Mouse (Mus musculus) forebrain, embryonic 16.5 days (tissue): Measurements from ENCODE around the gene Flt3. TPM values are rescaled to one million over a fixed set of nuclear protein-coding genes. Genes with fewer than 3 reads are reported as not detected.

Experiments
- ATAC-seq: fragments of 200-750 bp; cut with Nextera tagmentation; 2 replicates; pipeline ENCODE4 v1.8.0; 2017; ENCODE audit warnings: mild to moderate bottlenecking, moderate library complexity
- H3K27ac ChIP-seq: fragments of 300-500 bp; sonication (generic); 2 replicates; pipeline ENCODE4 v1.5.1; 2014; ENCODE audit warnings: low read length, control low read depth
- H3K27me3 ChIP-seq: fragments of 300-500 bp; sonication (generic); replicated peaks from 2 replicates; pipeline ENCODE4 v1.6.1; 2014; ENCODE audit warnings: low read length; ENCODE audit not compliant: control insufficient read depth, insufficient read depth
- H3K36me3 ChIP-seq: fragments of 300-500 bp; sonication (generic); 2 replicates; pipeline ENCODE4 v1.6.1; 2014; ENCODE audit not compliant: control insufficient read depth, insufficient read depth
- H3K4me1 ChIP-seq: fragments of 300-500 bp; sonication (generic); replicated peaks from 2 replicates; pipeline ENCODE4 v1.6.1; 2014; ENCODE audit warnings: low read length; ENCODE audit not compliant: control insufficient read depth, insufficient read depth
- H3K4me2 ChIP-seq: fragments of 300-500 bp; sonication (generic); 2 replicates; pipeline ENCODE4 v1.6.1; 2014; ENCODE audit warnings: mild to moderate bottlenecking, low read length, control low read depth
- H3K4me3 ChIP-seq: fragments of 300-500 bp; sonication (generic); replicated peaks from 2 replicates; pipeline ENCODE4 v1.5.1; 2014; ENCODE audit warnings: mild to moderate bottlenecking, low read length, control low read depth
- H3K9ac ChIP-seq: fragments of 300-500 bp; sonication (generic); replicated peaks from 2 replicates; pipeline ENCODE4 v1.6.1; 2014; ENCODE audit warnings: low read depth, low read length, control low read depth
- H3K9me3 ChIP-seq: fragments of 300-500 bp; sonication (generic); 2 replicates; pipeline ENCODE4 v1.6.1; 2016; ENCODE audit warnings: low read length; ENCODE audit not compliant: control insufficient read depth
- WGBS: fragments of 180-500 bp; shearing (Covaris S2); extraction: QIAGEN DNeasy Blood & Tissue Kit; methylation state at CpG from one replicate; pipeline ENCODE4 v1.1.7; 2014; 5-methylcytosine and 5-hydroxymethylcytosine counted together
- polyA plus RNA-seq: library from polyadenylated mRNA; unstranded; fragments of >200 nt; fragmentation: Nextera tagmentation; extraction: Ambion mirVana; gene quantifications from 2 replicates; pipeline ENCODE4 v1.2.1, GENCODE M21; 2015

The Flt3 gene
- polyA plus RNA-seq, 1 experiment from 2014 or later, result 0.18 TPM

- Histone ChIP-seq H3K27me3 (no peaks in the 10 kb centered on the region), H3K4me1 (peaks cover 51% of the 10 kb centered on the region), H3K9me3 (no peaks in the 10 kb centered on the region), H3K27ac (no peak overlapping the region), H3K4me3 (no peak overlapping the region), H3K9ac (no peak overlapping the region), H3K36me3 (no peaks in the 10 kb centered on the region), H3K4me2 (no peak overlapping the region)
- no peak for ATAC-seq
- 39% methylated on average over 5 of the region's 5 CpGs for WGBS
These were observed 36.2 kb upstream of the Flt3 start for GRCm38 (mm10) chr5:147436491-147436890.

GRCm38 (mm10) chr5:147435751-147436150, 35.5 kb upstream of the Flt3 start:
- H3K27ac ChIP-seq, result peak overlapping the region; percentile 33; the same call in 1 of the 2 replicates

DNA sequence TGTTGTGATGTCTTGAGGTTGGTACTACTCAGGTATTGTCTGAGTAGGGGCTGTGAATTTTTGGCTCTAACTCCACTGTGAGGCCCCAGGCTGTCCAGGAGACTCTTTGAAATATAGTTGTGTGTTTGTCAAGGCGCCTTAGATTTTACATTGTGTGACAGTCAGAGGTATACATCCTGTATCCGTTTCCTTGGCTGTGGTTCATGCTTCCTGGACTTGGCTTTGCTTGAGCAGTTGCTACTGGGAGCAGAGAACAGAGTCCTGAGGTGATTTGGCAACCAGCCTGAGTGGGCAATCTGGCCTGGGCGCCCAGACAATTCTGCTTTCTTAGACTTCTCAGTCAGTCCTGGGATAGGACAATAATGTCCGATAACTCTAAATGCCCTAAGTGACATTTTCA, 34.9 kb upstream of the Flt3 start:
- 41% methylated on average over 4 of the region's 4 CpGs for WGBS
- Histone ChIP-seq H3K36me3 (no peaks in the 10 kb centered on the region), H3K4me3 (no peak overlapping the region), H3K27me3 (no peaks in the 10 kb centered on the region), H3K4me1 (peaks cover 51% of the 10 kb centered on the region), H3K9ac (no peak overlapping the region), H3K4me2 (no peak overlapping the region), H3K27ac (no peak overlapping the region; the same call in 1 of the 2 replicates), H3K9me3 (no peaks in the 10 kb centered on the region)
- no peak for ATAC-seq

More at GRCm38 (mm10) chr5:147435751-147436150, 35.5 kb upstream of the Flt3 start:
- no peaks in the 10 kb centered on the region for H3K27me3 ChIP-seq
- no peak overlapping the region for H3K4me3 ChIP-seq
- no peak overlapping the region for H3K4me2 ChIP-seq
- H3K9me3 ChIP-seq, result no peaks in the 10 kb centered on the region
- peaks cover 51% of the 10 kb centered on the region for H3K4me1 ChIP-seq
- H3K9ac ChIP-seq, result no peak overlapping the region
- 71% methylated on average over 2 of the region's 2 CpGs for WGBS
- no peak for ATAC-seq
- H3K36me3 ChIP-seq, result no peaks in the 10 kb centered on the region

- ATAC-seq, result no peak
- H3K27ac ChIP-seq, result no peak overlapping the region
- H3K9me3 ChIP-seq, result no peaks in the 10 kb centered on the region
- H3K4me2 ChIP-seq, result no peak overlapping the region
- no peak overlapping the region for H3K9ac ChIP-seq
- H3K27me3 ChIP-seq, result no peaks in the 10 kb centered on the region
- WGBS, result 90% methylated on average over 8 of the region's 8 CpGs
- peaks cover 53% of the 10 kb centered on the region for H3K4me1 ChIP-seq
- no peaks in the 10 kb centered on the region for H3K36me3 ChIP-seq
- H3K4me3 ChIP-seq, result no peak overlapping the region
These were observed 32.6 kb upstream of the Flt3 start for GRCm38 (mm10) chr5:147432927-147433326.

DNA sequence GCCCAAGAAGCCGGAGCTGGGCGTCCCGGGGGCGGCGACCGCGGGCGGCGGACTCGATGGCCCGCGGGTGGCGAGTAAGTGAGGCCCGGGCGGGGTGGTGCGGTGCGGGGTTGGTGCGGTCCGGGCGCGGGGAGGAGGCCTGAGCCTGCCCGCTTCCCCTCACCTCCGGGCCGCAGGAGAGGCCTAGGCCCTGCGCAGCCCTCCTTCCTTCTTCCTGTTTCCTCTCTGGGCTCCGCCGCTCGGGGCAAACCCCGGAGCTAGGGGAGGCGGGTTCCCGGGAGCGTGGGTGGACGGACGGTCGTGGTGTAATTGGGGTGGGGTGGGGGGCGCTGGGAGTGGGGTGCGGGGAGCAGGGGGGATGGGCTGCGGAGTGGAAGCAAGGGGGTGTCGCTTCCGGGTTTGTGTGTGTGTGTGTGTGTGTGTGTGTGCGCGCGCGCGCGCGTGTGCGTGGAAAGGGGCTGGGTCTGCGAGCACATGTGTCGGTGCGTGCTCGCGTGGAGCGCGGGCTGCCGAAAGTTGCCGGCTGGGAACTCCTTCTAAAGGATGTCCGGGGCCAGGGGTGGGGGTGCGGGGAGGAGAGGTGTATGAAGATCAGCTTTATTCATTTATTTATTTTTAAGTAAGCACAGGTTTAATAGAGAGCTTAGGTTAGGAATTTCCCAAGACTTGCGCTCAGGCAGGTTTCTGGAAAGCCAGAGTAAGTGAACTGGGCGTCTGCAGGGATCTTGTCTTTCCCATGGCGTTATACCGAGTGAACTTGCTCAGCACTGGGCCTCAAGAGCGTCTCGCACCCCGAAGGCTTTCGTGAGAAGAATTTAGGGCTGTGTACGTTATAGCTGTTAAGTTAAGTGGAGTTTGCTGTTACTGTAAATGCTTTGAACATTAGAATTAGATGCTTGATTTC, 30.9 kb upstream of the Flt3 start:
- Histone ChIP-seq H3K4me3 (peak overlapping the region; percentile 70), H3K36me3 (no peaks in the 10 kb centered on the region), H3K27ac (peak overlapping the region; percentile 98), H3K4me1 (peaks cover 36% of the 10 kb centered on the region), H3K9me3 (no peaks in the 10 kb centered on the region), H3K4me2 (peak overlapping the region; percentile 96), H3K27me3 (no peaks in the 10 kb centered on the region), H3K9ac (peak overlapping the region; percentile 95)
- WGBS, result under 1% methylated on average over 47 of the region's 68 CpGs
- peak; percentile 62 for ATAC-seq

- WGBS, result 0% methylated on average over 47 of the region's 91 CpGs
- peak; percentile 87 for ATAC-seq
- H3K4me2 ChIP-seq, result peak overlapping the region; percentile 96
These were observed 30.2 kb upstream of the Flt3 start for GRCm38 (mm10) chr5:147430361-147430935.

DNA sequence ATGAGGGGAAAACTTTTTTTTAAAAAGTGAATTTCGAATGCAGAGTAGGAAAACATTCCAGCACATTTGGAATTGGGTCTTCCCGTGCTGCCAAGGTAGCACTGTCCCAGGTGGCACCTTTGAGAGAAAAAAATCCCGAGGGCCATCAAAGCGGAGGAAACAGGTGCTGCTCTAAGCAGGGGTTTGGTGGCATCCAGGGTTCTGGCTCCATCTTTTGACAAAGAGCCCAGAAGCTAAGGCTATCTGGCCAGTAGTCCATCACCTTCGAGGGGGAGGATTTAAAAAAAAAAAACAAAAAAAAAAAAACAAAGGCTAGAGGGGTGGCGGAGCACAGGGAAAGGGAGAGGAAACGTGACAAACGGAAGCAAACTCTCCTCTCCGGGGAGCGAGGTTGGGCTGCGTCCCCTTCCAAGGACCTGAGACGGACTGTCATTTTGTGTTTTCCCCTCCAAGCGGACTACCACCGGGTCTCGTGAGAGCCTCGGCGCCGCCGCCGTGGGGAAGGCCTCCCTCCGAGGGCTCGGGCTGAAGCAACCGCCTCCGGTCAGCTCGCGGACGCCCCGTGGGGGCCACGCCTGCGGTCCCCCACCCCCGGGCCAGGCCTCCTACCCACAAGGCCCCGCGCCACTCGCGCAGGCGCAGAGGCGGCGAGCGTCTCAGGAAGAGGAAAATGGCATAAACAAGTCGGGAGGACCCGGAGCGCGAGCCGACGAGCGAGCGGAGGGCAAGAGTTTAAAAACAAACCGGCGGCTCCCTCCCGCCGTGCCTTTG, 29.4 kb upstream of the Flt3 start, which contains the start of gene Pan3:
Pan3 (plus strand) TSS at position 627 of the 771 bp plus-strand sequence.
- Histone ChIP-seq H3K4me3 (peak within 1 kb of the TSS; percentile 70), H3K9me3 (no peaks in the 10 kb centered on the region), H3K27ac (peak within 1 kb of the TSS; percentile 98), H3K27me3 (no peaks in the 10 kb centered on the region), H3K9ac (peak within 1 kb of the TSS; percentile 95), H3K36me3 (no peaks in the 10 kb centered on the region), H3K4me2 (peak within 1 kb of the TSS; percentile 96), H3K4me1 (peaks cover 24% of the 10 kb centered on the region)
- WGBS, result 0% methylated on average over 51 of the region's 51 CpGs
- peak; percentile 86 for ATAC-seq

More at GRCm38 (mm10) chr5:147430361-147430935, 30.2 kb upstream of the Flt3 start:
- Histone ChIP-seq H3K36me3 (no peaks in the 10 kb centered on the region), H3K4me3 (peak overlapping the region; percentile 70), H3K4me1 (peaks cover 31% of the 10 kb centered on the region), H3K27me3 (no peaks in the 10 kb centered on the region), H3K9ac (peak overlapping the region; percentile 95), H3K27ac (peak overlapping the region; percentile 98), H3K9me3 (no peaks in the 10 kb centered on the region)

DNA sequence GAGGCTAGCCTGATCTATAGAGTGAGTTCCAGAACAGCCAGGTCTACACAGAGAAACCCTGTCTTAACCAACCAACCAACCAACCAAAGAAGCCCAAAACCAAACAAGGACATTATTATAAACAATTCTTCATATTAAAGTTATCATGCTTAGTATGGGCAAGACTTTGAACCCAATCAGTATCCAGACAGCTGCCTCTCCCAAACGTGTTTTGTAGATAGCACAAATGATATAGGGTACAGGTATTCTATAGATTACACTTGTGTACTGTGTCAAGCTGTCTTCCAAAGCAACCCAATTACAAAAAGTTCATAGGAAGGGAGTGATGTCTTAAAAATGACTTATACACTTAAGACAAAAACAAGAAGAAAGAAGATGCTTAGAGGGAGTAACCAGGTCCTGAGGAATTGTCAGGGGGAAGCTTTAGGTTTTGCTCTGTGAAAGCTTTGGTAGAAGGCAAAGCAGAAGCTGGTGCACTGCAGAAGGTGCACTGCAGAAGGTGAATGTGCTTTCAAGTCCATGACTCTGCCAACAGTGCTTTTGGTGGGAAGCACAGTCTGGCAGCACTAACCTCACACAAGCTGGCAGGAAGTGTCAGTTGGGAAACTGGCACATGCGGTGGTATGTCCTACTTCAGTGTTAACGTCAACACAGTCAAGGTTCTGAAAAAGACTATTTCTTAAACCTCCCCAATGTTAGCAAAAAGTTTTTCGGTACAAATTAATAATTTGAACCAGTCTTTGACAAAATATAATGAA, 25.9 kb upstream of the Flt3 start:
- no peak for ATAC-seq
- Histone ChIP-seq H3K9me3 (no peaks in the 10 kb centered on the region), H3K4me2 (no peak overlapping the region), H3K36me3 (no peaks in the 10 kb centered on the region), H3K4me3 (no peak overlapping the region), H3K27ac (no peak overlapping the region), H3K9ac (no peak overlapping the region), H3K4me1 (peaks cover 5% of the 10 kb centered on the region), H3K27me3 (no peaks in the 10 kb centered on the region)
- WGBS, result 79% methylated on average over 4 of the region's 4 CpGs
